Mouse (Mus musculus): ENCODE measurements around the gene Lcp1.
"Not testable (repeated sequence)": the region's sequence is repeated elsewhere in the genome, so short reads cannot be mapped to it uniquely, and the experiment has no call there.

Gene Lcp1

DNA sequence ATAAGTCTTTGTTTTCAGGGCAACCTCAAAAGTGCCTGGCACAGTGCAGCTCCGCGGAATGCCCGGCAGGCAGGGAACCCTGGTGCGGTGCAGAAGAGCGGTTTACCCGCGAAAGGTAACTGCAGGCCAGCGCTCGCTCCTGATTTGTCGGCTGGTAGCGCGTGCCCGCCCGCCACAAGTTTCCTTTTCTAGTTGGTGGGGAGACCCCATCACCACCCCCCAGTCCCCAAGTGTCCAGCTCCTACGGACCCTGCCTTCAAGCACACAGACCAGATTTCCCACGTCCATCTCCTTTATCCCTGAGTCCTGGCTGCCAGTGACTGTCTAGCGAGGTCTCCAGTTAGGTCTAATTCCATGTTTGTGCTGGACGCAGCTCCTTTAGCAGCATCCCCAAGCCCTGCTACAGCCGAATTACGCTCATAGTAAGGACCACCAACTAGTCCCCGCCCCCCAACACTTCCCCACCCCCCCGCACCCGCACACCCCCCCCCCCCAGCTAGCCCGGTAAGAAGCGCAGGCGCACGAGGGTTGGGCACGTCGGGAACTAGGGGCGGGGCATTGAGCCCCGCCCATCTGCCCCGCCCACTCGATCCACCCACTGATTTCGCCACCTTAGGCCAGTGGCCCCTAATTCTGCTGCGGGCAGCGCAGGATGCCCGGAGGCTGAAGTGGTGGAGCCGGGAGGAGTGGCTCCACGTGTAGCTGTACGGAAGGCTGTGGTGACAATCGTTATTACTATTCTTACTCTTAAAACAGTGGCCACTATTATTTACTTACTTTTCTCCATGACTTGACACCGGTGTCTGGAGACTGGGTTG is at the start of gene Lcp1, which contains the start of gene Lrrc63:
TSS of gene Lcp1 (plus strand) at position 601 of the 818 bp plus-strand sequence.
TSS of gene Lrrc63 (minus strand) at position 381 of the 818 bp plus-strand sequence.
- peak; percentile 87 for DNase-seq (ENCODE audit: low read depth)

DNA sequence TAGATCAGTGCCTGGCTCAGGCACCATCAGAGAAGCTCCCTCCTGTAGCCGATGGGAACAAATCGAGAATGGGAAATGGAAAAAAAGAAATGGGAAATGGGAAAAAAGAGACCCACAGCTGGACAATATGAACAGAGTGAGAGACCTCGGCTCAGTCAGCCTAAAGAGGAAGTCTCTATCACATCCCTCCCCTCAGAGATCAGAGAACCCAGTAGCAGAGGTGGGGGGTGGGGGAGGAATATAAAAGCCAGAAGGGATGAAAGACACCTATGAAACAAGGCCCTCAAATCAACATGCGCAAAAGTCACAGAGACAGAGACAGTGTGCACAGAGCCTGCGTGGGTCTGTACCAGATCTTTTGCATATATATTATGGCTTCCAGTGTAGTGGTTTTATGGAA is 27.9 kb upstream of the Lcp1 start:
- no peak for DNase-seq (ENCODE audit: low read depth)

DNA sequence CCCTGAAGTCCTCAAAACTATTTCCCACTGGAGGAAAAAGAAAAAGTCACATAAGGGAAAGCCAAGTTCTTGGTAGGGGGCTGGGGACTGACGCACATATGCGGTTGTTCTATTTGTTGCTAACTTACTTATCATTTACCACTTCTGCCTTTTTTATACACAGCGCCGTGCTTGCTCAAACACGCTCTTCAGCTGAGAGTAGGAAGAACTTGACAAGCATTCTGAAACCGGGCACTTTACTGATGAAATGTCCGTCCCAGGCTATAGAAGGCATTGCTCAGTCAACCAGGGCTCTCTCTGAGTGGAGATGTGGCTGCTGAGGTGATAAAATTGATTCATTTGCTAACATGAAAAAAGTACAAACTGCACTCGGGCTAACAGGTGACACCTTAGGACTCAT is 9.2 kb upstream of the Lcp1 start:
- peak; percentile 31 for DNase-seq (ENCODE audit: low read depth)

DNA sequence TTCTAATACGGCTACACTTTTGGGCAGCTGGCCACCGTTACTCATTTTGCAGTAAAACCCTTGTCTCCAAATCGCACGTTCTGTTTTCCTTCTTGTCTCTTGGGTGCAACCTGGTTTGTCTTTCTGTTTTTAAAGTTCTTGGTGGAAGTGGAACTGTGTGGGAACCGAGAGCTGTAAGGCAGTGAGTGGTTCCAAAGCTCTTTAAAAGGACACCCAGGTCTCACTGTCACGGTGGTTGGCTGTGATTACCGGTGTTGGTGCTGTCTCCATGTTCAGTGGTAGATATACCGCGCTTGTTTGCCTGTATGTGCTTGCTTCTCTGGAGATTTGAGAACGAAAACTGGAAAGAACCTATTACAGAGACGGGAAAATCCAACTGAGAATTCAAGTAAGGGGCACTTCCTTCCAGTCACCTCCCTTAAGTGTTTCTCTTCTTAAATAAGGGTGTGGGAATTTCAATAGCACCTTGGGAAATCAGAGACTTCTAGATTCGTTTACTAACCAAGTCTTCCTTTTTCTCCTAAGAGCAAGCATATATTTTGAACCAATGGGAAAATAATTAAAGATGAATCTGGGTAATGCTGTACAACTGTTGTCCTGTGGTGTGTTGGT is 529 bp downstream of the Lcp1 start:
- DNase-seq (ENCODE audit: low read depth): no peak

DNA sequence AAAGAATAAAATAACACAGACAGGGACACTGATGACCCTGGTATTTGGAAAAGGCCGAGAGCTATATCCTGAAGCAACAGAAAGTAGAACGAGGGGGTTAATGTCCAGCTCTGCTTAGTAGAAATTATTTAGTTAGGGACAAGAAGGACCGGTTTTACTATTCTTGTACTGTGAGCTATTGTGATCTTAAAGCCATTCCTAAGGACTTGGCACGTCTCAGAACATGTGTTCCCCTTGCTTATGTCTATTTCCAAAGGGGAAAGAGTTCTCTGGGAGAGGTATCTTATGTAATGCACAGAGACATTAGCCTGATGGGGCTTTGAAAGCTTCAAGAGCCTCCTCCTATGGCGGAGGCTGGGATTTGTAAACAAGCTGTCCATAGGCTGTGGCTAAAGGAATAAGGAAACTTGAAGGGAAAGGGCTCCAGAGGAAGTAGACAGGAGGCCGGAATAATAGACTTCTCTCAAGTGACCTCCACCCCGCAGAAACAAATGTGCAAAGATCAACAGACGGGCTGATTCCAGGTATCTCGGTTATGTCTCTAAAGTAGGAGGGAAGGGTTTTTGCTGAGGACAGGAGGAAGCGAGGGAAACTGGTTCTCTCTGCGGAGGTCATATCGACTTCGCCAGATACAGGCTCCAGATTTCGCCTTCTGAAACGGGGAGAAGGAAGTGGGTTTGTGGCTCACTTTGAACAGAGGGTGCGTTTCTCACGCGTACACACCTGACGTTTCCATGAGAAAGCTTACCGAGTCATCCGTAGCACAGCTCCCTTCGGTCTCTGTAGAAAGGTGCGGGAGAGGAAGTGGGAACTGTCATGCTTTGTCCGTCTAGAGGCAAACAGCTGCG is 5.4 kb downstream of the Lcp1 start:
- DNase-seq (ENCODE audit: low read depth): peak; percentile 62

DNA sequence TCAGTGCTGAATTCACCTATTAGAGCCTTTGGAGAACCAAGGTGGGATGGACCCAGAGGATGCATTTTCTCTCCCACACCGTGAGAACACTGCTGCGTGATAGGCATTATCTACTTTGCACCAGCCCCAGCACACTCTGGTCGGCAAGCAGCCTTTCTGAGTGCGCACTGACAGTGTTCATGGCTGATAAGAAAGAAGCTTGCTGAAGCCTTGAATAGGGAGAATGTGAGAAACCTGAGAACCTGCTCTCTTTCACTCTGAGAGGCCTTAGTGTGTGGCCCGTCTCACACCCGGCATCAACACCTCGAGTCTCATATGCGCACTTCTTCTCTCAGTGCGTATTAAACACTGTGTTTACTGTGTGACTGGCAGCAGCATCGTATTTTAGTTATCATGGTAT is 7.6 kb downstream of the Lcp1 start:
- DNase-seq (ENCODE audit: low read depth): no peak

DNA sequence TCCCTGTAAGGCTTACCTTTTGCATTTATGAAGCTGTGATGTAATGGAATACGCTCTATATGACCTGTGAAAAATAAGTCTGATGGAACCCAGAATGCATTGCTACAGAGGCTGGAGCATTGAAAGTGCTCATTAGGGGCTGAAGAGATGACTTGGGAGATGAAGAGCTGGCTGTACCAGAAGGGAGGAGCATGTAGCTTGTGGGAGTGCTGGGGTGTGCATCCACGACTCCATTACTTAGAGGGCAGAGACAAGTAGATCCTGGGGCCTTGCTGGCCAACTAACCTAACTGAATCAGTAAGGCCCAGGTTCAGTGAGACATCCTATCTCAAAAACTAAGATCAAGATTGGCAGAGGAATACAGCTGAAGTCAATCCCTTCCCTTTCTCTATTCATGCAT is 8.3 kb downstream of the Lcp1 start:
- no peak for DNase-seq (ENCODE audit: low read depth)

DNA sequence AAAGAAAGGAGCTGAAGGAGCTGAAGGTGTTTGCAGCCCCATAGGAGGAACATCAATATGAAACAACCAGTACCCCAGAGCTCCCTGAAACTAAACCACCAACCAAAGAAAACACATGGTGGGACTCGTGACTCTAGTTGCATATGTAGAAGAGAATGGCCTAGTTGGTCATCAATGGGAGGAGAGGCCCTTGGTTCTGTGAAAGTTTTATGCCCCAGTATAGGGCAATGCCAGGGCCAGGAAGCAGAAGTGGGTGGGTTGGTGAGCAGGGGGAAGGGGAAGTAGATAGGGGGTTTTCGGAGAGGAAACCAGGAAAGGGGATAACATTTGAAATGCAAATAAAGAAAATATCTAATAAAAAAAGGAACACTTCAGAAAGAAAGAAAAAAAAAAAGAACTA is 16.8 kb downstream of the Lcp1 start:
- not testable (repeated sequence) for DNase-seq (ENCODE audit: low read depth)

DNA sequence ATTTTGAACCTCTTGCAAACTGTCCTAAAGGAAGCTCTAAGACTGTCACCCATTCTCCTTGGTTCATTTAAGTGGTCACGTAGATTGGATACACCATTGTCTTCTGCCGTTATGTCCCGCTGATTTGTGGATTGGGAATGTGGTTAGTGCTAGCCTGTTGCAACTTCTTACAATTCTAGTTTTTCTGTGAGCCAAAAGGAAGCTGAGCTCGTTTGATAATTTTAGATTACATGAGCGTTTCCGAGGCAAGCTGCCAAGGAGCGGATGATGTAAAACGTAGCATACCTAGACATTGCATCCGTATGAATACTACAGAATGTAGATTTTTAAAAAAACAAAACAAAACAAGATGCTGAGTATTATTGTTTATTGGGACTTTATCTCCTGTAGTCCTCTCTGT is 17.3 kb downstream of the Lcp1 start:
- DNase-seq (ENCODE audit: low read depth): peak; percentile 94

DNA sequence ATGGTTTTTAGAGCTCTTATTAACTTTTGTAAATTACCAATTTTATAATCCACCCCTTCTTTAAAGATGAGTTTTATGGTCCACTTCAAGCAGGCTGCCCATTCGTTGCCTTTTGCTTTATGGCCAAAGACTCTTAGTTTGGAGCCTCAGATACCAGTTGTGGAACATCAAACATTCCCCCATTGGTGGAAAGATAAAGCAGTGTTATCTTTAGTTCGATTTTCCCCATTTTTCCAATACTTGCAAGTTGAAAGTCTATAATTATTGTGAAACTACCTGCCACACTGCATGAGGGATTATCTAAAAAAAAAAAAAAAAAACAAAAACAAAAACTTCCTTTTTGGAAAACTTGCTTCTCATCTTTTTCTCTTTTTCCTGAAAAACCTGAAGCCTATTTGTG is 19.8 kb downstream of the Lcp1 start:
- no peak for DNase-seq (ENCODE audit: low read depth)

DNA sequence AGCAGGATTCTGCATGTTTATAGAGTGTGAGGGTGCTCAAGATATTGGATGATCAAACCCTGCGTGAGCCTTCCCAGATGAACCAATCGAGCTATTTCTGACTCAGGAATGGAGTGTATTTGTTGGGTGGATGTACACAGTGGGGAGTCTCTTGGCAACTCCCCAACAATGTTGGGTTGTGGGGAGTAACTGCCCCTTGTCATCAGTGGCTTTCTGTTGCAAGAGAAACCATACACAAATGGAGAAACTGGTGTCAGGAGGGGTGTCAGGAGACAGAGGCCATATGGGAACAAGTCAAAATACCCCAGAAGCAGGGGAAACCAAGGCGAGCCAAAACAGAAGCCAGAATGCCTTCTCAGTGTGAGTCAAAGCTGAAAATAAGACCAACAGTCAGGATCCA is 20.2 kb downstream of the Lcp1 start:
- DNase-seq (ENCODE audit: low read depth): peak; percentile 71

DNA sequence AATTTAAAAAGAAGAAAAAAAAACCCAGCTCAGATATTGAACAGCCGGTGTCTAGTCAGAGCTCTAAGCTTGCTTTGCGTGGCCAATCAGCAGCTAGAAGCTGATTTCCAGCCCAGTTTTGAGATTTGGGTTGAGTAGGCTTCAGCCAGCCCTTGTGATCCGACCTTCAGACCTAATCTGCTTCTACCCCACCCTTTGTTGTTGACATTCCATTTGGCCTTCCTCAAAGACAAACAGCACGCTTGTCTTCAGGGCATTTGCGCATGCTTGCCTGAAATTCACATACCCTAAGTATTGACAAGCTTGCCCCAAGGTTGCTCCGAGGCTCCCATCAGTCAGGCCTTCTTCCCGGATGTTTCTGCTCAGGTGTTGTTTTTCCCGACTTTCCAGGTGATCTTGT is 23.6 kb downstream of the Lcp1 start:
- no peak for DNase-seq (ENCODE audit: low read depth)

DNA sequence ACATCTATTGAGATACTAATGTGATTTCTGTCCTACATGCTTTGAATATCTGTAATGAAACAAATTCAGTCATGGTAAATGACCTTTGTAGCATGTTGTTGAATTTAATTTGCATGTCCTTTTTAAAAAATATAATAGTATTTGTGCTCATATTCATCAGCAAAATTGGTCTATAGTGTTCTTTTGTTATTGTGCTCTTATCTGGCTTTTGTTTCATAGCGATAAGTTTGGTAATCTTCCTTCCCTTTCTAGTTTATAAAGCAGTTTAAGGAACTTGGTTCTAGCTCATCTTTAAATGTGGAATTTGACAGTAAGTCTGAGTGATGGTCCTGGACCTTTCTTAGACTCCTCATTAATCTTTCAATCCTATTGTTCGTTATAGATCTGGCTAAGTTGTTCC is 28.5 kb downstream of the Lcp1 start:
- no peak for DNase-seq (ENCODE audit: low read depth)

DNA sequence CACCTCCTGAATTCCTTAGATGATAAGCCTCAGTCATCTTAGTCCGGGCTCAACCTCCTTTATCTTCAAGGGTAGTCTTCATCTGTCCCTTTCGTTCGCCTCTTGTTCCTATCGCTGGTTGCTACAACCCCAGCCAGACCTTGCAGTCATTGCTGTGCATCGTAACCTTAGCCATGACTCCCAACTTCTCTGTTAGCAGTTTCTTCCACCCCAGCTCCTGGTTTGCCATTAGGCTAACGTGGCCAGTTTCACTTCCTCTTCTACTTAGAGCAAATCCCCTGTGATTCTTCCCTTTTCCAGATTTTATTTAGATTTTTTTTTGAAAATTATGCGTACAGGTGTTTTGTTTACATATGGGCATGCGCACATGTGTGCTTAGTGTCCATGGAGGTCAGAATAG is 33.0 kb downstream of the Lcp1 start:
- DNase-seq (ENCODE audit: low read depth): no peak

DNA sequence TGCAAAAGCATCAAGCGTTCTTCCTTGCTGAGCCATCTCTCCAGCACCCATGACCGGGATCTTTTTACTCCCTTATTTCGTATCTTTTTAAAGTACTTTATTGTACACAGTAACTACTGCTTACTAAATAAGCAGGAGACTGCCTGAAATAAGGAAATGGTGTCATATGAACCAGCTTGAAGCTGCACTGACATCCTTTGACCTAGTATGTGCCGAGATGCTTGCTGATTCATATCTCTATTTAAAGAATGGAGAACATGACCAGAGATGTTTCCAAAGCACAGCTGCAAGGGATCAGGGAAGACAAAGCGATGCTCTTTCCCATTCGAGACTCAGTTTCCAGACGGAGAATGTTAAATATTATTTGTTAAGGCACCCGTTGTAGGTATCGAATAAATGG is 33.4 kb downstream of the Lcp1 start:
- DNase-seq (ENCODE audit: low read depth): no peak

DNA sequence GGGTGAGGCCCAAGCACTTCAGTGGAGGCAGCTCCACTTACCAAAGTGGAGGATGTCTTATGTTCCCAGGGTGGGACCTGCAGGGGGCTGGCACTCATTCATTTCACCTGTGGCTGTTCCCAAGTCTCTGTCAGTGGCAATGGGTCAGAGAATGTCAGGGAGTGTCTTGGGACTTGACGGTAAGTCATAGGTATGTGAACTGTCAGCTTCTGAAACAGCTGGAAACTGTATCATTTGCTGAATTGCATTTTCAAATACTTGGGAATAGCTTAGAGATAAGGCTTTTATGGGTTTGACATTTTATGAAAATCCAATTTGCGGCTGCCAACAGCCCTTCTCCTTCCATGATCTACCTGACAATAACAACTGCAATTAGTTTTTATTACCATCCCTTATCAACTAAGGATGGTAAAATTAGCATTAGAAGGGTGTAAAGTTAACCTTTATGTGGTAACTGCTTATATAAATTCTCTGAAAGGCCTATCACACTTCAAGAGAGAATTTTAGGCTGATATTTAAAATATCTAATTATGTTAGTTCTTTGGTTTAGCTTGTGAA is 34.8 kb downstream of the Lcp1 start:
- DNase-seq (ENCODE audit: low read depth): no peak

DNA sequence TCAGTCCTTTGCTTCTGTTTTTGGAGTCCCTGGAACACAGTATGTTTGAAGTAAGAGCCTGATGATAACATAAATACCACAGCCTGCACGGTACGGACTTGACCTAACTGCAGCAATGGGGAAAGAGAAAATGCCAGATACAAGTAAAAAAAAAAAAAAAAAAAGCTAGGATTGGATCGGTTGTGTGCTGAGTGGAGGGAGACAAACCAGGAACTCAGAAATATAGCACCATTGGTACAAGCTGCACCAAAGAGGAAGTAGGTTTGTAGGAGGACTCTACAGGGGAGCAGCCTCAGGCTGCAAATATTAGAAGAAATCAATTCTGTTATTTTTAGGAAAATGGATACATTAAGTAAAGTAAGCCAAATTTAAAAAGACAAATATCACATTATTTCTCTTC is 37.6 kb downstream of the Lcp1 start:
- peak; percentile 29 for DNase-seq (ENCODE audit: low read depth)

DNA sequence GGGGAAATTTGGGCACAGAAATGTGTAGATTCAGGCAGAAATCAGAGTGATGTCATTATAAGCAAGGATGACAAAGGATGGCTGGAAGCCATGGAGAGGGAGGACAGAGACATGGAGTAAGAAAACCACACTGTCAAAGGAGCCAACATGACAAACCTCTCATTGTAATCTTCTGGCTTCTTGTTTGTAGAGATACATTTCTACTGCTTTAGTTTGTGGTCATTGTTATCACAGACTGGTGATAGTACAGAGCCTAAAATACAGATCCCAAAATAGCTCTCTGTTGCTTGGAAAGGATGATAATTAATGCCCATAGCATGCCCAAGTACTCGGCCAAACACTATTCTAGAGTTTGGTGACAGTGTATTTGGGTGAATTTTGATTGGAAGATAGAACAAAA is 39.6 kb downstream of the Lcp1 start:
- no peak for DNase-seq (ENCODE audit: low read depth)

DNA sequence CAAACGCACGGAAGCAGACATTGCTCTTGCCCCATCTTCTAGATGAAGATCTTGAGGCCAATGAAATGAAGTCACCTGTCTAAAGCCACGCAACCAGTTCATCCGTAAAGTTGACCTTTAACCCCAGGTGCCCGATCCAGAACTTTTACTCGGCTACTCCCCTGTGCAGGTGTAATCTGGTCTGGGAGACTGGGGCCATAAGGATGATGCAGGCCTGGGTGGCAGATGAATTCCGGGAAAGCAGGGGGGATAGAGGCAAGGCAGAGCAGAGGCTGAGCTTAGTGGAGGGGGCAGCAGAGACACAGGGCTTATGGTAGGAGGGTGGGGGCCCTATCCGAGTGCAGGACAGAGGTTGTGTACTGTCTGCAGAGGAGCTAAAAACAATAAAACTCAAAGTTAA is 43.4 kb downstream of the Lcp1 start:
- no peak for DNase-seq (ENCODE audit: low read depth)

DNA sequence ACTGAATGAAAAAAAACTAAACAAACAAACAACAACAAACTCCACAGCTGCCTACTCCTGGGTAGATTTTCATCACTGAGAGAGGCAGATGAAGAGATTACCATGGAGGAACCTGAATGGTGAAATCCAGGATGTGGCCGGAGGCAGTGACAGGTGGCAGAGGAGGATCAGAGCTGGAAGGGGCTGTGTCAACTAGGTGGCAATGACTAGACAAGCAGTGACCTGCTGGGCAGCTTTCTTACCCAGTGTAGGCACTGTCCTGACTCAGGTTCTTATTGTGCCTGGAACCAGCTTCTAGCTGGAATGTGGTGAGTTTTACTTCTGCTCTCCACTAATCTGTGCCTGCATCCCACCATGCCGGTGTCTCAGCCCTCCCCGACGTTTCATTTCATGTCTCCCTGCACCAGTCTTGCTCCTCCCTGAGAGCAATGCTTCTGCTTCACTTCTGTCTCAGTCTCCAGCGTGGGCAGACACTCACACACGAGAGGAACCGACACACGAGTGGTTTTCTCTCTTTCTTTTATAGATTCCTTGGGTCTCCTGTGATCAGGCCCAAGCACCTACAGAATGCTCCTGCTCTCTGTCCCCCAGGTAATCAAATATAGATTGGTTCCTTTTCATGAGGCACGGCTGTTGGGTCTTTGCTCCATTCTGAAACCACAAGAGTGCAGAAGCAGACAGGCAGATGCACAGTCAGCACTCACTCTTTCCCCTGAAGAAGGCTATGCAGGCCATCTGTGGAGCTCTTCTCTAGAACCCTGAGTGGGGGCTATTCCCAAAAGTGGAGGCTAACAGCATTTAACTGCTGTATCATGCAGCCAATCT is 44.0 kb downstream of the Lcp1 start:
- DNase-seq (ENCODE audit: low read depth): peak; percentile 78

DNA sequence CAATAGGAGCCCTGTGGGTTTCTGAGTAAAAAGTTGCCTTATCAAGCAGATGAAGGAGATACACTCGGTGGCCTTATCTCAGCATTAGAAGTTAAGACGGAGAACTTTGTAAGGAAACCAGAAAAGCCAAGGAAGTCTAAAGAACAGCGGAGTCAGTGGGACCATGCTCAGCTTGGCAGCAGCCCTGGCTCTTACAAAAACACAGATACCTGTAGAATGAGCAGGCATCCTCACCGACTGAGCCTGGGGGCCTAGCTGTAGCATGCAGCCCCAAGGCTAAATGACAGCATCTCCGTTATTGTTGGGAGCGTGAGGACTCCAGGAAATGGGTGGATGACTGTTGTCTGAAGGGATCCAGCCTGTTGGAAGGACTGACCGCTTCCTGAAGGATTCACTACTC is 44.9 kb downstream of the Lcp1 start:
- peak; percentile 37 for DNase-seq (ENCODE audit: low read depth)
